Mouse (Mus musculus): Measurements from ENCODE around the gene Rapgef1.

Gene Rapgef1

DNA sequence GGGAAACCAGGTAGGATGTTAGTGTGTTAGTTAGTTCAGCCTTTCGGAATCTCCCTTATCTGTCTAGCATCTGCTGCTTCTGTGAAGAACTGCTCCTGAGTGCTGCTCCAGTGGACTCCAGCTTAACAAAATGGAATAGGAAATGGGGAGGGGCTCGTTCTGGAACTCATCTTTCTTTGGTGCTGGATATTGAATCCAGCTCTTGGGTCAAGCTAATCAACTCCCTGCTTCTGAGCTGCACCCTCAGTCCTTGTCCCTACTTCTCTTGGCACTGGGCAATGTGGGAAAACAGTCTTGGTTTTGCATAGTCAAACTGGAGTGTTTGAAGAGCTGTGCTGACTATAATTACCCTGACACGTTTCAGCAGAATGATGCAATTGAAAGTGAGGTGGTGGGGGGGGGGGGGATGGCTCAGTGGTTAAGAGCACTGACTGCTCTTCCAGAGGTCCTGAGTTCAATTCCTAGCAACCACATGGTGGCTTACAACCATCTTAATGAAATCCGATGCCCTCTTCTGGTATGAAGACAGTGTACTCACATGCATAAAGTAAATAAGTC is 25.6 kb downstream of the Rapgef1 start:
- no peak for DNase-seq (ENCODE audit: low spot score in 2 of 2)

DNA sequence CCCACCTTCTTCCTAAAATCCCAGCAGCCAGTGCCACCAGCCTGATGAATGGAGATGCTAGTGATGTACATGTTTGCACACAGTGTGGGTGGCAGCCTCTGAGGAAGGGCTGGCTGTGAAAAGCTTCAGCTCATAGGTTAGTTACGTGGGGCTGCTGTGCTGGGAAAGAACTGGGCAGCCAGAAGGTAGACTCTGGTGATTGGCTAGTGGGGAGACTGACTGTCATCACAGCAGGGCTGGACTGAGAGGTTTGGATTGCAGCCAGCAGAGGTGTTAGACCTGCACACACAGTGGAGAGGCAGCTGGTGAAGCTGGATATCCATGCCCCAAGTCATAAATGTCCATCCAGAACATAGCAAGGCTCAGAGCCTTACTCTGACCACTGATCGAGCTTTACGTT is 27.1 kb downstream of the Rapgef1 start:
- no peak for DNase-seq (ENCODE audit: low spot score in 2 of 2)

DNA sequence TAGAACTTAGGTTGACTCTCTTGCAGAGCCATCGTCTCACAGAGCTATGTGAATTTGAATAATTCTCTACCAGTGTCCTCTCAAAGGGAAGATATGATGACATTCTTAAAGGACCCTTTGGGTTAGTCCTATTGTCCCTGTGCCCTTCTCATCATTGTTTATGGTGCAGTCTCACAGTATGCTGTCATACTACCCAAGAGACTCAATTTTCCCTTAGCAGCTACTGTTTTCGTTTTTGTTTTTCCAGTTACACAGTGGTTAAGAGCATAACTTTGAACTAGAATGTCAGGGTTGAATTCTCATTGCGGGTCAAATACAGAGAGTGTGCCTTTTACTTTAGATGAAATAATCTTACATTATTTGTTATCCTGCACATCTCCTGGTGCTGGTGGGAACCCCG is 27.6 kb downstream of the Rapgef1 start:
- DNase-seq (ENCODE audit: low spot score in 2 of 2) = no peak

DNA sequence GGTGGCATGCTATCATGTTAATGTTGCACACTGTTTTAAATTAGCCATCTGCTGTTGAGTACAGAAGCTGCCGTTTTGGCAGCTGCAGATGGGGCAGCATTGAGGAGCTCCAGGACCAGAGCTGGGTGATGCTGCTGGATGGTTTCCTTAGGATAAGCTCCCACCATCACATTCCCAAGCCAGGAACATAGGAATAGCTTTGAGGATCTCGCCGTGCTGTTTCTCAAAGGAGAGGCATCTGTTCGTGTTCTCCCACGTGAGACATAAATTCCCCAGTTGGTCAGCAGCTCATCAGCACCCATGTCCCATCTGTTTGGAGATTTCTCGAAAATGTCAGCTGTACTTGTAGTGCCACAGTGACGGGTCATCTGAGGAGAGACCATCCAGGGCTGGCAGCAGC is 28.3 kb downstream of the Rapgef1 start:
- DNase-seq (ENCODE audit: low spot score in 2 of 2) = peak; percentile 66 to 71

DNA sequence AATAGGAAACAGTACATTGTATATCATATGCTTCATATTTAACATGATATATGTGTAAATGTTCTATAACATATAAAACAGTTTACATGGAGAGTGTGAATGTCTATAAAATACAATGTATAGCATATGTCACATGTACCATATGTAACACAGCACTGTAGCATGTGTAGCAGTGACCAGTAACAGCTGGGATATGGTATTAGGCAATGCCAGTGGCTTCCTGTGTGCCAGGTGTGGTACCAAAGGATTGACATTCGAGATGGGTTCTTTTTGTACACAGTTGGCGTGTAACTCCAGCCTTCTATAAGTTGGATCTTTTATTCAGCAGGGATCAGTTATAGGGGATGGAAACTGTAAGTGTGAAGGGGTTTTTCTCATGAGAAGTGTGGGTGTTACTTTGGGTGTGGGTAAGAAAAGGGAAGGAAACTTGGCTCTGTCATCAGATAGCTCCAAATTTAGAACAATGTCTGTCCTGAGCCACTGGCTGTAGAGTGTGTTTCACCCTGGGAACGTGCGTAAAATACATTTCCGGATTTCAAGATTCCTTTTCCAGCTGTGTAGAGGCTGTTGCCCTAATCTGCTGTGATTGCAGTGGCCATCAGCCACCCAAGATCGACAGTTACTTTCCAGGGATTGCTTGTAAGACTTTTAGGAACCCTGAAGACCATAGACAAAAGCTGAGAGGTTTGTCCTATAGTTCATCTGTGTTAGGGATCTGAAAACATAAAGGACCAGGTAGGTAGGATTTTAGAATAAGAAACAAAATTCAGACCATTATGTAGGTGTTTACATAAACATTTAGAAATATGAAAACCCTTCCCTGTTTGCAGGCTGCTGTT is 29.7 kb downstream of the Rapgef1 start:
- DNase-seq (ENCODE audit: low spot score in 2 of 2) = no peak

DNA sequence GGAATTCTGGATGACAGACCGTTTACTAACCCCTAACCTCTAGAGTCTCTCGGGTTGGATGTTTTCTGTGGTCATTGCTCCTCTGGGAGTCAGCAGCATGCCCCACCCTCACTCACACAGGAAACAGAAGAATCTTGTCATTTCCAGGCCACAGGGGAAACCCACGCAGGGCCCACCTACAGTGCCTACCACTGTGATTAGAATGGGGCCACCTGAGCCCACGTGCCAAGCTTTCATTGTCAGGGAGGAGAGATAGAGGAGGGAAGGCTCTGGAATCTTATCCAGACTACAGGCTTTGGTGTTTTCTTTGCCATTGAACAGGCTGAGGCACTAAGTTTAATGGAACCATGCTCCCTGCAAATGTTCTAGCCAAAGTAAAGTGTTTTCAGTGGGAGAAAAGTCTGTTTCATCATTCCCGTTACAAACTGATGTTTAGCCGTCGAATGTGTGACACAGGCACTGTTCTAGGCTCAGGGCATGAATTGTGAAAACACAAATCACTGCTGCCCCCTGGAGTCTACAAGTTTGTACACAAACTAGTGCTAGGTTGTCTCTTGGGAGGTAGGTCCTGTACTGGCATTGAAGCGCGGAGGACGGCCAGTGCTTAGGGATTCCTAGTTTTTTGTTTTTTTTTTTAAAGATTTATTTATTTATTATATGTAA is 30.4 kb downstream of the Rapgef1 start:
- DNase-seq (ENCODE audit: low spot score in 2 of 2) = no peak

DNA sequence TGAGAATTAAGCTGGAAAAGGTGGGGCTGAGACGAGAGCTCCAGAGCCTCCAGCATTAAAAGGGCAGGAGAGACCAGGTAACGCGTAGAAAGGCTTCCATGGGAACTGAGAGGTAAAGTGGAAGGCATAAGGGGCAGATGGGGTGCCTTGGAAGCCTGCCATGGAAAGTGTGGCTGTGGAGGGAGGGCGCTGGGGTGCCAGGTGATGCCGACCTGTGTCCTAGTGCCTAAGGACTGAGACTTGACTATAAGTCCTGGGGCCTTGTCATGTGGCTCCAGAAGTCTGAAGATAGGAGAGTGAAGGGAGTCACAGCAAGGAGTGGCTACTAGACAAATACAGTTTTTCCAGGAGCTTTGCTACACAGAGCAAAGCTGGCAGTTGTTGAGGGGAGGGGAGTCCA is 32.4 kb downstream of the Rapgef1 start:
- DNase-seq (ENCODE audit: low spot score in 2 of 2) = no peak

DNA sequence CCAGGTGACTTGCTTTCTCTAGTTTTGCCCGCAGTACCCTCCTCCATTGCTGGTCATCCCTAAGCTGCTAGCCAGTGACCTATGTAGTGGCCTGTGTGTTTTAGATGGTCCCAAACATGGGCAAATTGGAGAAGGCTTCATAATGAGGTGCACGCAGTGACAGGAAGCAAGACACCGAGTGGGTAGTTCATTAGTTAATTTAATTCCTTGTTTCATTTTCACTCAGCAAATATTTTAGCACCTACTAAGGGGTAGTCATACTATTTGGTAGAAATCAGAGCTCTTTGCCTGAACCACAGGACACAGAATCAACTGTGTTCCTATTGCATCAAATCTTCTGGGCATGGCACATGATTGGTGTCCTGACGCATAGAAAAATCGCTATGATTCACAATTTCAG is 35.9 kb downstream of the Rapgef1 start:
- no peak for DNase-seq (ENCODE audit: low spot score in 2 of 2)

DNA sequence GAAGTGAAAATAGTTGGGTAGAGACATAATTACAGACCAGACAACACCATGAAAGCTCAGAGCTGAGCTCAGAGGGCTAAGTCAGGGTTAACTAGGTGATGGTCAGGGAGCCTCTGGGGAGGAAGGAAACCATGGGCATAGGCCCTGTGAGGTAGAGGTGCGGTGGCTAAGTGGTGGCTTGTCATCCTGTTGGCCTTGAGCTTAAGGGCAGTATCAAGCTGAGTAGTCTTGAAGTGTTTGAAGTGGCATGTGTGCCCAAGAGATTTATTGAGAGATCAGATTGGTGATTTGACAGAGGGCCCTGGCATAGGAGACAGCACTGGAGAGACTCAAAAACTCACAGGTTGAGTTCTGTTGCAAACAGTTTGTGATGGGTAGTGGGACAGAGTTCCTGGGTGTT is 36.6 kb downstream of the Rapgef1 start:
- DNase-seq (ENCODE audit: low spot score in 2 of 2) = no peak

DNA sequence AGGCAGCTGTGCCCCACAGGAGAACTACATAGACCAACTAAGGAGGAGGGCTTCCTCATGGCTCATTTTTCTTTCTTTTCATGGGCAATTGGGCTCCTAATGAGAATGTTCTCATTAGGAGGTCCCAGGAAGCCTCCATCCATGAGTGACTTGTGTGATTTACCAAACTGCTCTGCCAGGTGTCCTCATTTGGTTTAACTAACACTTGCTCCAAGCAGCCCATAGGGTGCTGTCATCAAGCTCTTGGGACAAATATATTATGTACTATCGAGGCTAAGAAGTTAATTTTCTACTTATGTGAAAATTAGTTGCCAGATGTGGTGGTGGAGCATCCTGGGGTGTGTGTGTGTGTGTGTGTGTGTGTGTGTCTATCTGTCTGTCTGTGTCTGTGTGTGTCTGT is 37.6 kb downstream of the Rapgef1 start:
- no peak for DNase-seq (ENCODE audit: low spot score in 2 of 2)

DNA sequence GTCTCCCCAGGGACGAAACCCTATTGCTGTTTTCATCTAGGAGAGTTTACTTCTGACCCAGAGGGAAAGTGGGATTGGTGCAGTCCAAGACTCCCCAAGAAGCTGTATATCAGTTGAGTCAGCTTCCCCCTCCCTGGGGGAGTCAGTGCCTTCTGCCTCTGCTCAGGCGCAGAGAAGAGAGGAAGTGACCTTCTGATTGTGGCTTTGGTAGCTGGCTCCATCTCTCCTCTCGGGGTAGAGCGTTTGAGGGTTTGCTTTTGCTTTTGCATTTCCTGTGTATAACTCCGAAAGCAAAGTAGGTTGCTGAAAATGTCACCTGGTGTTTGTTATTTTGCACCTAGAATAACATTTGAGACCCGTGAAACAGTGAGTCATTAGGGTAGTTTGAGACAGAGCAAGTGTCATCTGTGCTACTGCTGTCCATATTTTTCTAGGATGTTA is 42.3 kb downstream of the Rapgef1 start:
- no peak for DNase-seq (ENCODE audit: low spot score in 2 of 2)

DNA sequence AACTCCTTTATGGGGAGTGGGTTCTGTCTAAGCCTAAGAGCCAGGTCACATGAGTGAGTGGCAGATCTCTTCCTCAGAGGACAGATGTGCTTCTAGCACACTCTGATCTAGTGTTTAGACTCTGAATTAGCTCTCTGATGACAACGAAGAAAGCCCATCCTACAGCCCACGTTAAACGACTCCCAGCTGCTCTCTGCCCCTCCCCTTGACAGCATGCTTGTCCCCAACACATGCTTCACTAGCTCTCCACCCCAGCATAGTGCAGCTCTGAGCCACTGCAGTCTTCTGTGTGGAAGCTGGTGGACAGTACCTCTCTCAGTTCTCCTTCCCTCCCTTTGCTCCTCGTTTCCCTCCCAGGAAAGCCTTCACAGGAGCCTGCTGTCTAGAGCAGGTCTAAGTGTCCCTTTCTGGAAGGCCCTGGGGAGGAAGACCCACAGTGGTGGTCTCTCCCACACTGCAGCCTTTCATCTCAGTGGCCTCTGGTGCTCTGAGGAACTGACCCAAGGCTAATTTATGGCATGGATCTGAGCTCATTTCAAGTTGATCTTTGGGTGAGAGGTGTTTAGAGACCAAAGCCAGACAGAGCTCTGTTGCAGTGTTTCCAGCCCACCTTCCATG is 43.8 kb downstream of the Rapgef1 start:
- DNase-seq (ENCODE audit: low spot score in 2 of 2) = no peak

DNA sequence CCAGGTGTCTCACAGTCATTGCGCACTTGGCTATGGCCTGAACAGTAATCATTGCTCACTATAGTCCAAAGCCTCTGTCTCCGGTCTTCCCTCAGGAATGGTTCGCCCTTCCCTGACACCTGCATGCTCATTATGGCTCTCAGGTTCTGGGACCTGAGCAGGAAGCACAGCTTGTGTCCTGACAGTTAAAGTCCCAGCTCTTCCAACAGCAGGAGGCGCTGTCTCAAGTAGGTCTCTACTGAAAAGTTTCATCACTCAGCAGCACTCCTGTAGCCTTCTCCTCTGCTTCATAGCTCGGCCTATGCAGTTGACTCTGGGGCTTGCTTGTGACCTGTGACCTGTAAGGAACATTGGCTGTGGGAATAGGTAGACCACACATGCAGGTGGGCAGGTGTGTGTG is 45.9 kb downstream of the Rapgef1 start:
- DNase-seq (ENCODE audit: low spot score in 2 of 2) = no peak

DNA sequence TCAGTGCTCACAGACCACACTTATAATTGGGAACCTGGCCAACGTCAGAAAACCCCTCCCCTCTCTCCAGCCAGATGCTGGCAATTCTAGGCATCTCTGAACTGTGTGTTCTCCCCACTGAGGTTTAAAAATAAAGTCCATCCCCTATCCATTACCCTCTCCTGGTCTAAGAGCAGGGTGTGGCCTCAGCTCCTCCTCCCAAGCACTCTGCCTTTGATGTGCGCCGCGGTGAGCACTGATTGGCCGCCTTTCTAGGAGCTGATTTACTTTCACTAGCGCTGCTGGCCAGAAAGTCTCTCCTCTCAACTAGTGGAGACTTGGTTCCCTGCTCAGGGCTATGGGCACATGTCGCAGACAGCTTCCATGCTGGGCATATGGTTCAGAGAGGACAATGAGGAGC is 47.1 kb downstream of the Rapgef1 start:
- DNase-seq (ENCODE audit: low spot score in 2 of 2) = no peak

DNA sequence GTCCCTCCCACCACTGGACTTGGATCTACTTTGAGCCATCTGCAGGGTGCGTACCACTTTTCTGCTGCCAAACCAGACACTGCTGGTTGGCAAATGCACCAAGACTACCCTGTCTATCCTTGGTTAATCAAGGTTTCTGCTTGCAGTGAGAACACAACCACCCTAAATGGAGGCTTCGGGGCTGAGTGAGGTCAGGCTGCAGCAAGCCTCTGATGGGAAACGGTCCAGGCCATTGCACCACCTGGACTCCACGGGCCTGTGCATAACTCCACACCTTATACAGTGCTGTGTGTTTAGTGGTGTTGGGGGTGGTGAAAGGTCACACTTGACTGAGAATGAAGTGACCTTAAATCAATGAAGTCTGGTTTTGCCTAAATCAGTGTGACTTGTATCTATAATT is 47.6 kb downstream of the Rapgef1 start:
- no peak for DNase-seq (ENCODE audit: low spot score in 2 of 2)

DNA sequence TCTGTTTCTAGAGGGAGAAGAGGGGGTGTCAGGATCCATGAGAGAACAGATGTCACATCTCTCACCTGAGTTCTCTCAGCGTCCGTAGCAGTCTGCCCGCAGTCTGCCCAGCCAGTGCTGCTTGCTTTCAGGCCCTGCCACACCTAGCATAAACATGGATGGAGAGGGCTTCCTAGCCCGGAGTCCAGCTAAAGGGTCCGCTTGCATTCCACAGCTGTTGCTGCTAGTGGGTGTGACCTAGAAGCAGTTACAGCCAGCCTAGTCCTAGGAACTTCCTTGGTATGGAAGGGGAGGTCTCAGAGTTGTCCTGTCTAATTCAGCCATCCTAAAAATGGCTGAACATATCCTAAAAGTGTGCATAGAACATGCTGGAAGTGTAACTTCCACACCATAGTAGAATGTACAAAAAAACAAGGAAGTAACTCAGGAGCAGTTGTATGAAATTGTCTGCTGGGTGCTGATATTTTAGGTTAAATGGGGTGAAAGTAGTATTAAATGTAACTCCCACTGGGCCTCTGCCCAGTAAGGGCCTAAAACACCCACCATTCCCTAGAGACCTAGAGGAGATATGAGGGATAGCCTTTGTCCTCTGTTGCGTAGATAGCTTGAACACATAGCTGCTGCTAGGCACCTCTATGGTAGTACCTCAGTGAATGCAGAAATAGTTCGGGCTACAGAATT is 48.6 kb downstream of the Rapgef1 start:
- no peak for DNase-seq (ENCODE audit: low spot score in 2 of 2)

DNA sequence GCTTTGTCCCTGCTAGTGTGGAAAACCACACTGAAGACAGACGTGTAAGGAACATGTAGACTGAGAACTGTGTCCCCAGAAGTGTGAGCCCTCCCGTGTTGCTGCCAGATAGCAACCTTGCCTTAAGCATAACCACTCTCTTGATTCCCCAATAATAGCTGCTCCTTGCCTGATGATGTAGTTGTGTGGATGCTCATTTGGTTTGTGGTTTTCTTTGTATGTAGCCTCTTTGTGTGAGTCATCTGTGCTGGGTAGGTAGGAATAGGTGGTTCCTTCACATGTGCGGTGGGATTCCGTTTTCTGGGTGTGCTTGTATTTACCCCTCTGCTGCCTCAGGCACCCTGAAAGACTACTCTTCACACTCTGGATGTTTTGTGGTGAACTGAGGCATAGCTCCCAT is 49.4 kb downstream of the Rapgef1 start:
- no peak for DNase-seq (ENCODE audit: low spot score in 2 of 2)

DNA sequence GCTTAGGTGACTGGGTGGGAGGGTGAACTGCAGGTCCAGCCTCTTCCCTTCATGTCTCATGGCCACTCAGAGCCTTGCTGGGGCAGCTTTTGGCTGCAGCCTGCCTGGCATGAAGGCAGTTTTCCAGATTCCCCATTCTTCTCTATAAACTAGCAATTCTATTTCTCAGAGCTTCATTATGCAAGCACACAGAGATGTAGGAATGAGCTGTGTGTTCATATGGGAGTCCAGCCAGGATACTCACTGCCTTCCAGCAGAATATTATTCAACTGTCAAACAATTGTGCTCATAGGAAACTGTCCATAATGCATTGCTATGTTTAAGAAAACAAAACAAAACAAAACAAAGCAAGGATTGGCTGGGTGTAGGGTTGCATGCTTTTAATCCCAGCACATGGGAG is 50.2 kb downstream of the Rapgef1 start:
- peak in 1 of 2 experiments; percentile 51 for DNase-seq (ENCODE audit: low spot score in 2 of 2)

DNA sequence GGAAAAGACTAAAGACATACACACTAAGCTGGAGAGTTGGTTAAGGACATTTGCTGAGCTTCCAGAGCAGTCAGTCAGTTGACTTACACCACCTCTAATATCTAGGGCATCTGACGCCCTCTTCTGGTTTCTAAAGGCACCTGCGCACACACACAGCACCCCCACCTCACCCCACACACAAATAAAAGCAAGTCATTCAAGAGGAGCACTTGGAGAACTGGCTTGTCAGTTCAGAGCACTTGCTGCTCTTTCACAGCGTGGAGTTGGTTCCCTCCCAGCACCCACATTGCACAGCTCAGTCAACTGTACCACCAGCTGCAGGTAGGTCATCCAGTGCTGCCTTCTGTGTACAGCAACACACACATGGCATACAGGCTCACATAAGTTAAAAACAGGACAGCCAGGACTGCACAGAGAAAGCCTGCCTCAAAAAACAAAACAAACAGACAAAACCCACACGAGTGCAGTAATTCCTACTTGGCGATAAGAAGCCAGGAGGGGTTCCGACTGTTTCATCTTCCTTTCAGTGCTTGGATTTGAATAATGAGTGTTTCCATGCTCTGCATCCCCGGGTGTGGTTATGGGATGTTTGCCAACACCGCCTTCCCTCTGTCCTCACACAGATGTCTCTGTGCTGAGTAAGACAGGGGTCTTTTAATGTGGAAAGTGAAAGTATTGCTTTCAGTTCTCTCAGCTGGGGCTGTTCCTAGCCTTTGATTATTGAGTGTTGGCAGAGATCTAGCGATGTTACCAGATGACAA is 50.9 kb downstream of the Rapgef1 start:
- DNase-seq (ENCODE audit: low spot score in 2 of 2) = peak; percentile 51 to 64

DNA sequence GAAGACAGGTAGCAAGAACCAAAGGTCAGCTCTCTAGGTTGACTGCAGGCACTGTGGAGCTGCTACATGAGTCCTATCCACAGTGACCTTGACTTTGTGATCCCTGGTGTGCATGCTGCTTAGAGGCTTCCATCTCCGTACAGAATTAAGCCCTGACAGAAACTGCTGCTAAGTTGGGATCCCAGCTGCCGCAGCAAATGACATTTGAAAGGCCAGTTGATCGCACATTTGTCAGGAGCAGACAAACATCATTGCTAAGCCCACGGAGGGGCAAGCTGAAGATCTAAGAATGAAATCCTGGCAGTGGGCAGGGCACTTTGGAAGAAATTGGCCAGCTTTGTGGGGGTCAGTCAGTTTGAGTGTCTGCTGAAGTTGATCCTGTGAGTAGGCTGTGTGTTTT is 51.9 kb downstream of the Rapgef1 start:
- no peak for DNase-seq (ENCODE audit: low spot score in 2 of 2)

DNA sequence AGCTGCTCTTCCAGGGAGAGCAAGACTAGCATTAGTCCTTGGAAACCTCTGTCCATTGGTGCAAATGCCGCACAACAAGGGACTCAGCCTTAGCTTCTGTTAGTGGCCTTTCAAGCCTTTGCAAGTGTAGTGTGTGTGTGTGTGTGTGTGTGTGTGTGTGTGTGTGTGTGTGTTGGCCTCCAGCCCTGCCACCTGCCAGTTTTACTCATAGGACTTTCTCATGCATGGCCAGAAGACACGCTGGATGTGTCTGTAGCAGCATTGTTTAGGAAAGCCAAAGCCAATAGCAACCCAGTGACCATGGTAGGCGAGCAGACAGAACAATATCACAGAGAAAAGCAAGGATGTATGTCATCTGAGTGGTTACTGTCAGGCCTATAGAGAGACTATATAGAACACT is 52.3 kb downstream of the Rapgef1 start:
- no peak for DNase-seq (ENCODE audit: low spot score in 2 of 2)
